Mouse (Mus musculus) cerebellum, adult 2 months (tissue): ENCODE data around the gene Slc25a19. TPM values are rescaled to one million over a fixed set of nuclear protein-coding genes. Genes with fewer than 3 reads are reported as not detected.

Experiments used
- DNase-seq, 2 experiments: peaks; one replicate each; pipeline ENCODE4 v3.0.0; 2021
- H3K27ac ChIP-seq: fragments of 200-500 bp; 2 replicates; pipeline ENCODE4 v1.5.1; 2012; ENCODE audit warnings: low read length, control low read depth, inconsistent platforms; ENCODE audit not compliant: insufficient read depth
- H3K27me3 ChIP-seq: fragments of 200-500 bp; 2 replicates; pipeline ENCODE4 v1.6.1; 2012; ENCODE audit warnings: inconsistent platforms, mild to moderate bottlenecking, low read length, moderate library complexity; ENCODE audit not compliant: control insufficient read depth, insufficient read depth
- H3K4me1 ChIP-seq: fragments of 200-500 bp; 2 replicates; pipeline ENCODE4 v1.6.1; 2011; ENCODE audit warnings: low read length; ENCODE audit not compliant: control insufficient read depth, insufficient read depth
- H3K4me3 ChIP-seq: fragments of 200-500 bp; replicated peaks from 2 replicates; pipeline ENCODE3; 2011; ENCODE audit warnings: mild to moderate bottlenecking, low read depth, low read length, control low read depth; ENCODE audit not compliant: insufficient read depth
- CTCF ChIP-seq: fragments of 200-500 bp; IDR thresholded peaks from 2 replicates; pipeline ENCODE4 v1.5.1; 2011; ENCODE audit warnings: low read depth, mild to moderate bottlenecking, control low read depth, low read length, moderate library complexity, borderline replicate concordance; ENCODE audit not compliant: insufficient read depth
- POLR2A ChIP-seq: fragments of 200-500 bp; IDR thresholded peaks from 2 replicates; pipeline ENCODE4 v1.6.1; 2011; ENCODE audit warnings: low read length, control low read depth, borderline replicate concordance; ENCODE audit not compliant: insufficient read depth
- WGBS: fragments of 180-500 bp; shearing (Covaris S2); methylation state at CpG from one replicate; pipeline ENCODE4 v1.1.7; 2018; 5-methylcytosine and 5-hydroxymethylcytosine counted together
- polyA plus RNA-seq: library from polyadenylated mRNA; depleted of rRNA; stranded (reverse); fragments of >200 nt; gene quantifications from 2 replicates; pipeline ENCODE4 v1.2.3, GENCODE M21; 2012; rRNA removed

The Slc25a19 gene
- polyA plus RNA-seq, 1 experiment = 115 TPM

DNA sequence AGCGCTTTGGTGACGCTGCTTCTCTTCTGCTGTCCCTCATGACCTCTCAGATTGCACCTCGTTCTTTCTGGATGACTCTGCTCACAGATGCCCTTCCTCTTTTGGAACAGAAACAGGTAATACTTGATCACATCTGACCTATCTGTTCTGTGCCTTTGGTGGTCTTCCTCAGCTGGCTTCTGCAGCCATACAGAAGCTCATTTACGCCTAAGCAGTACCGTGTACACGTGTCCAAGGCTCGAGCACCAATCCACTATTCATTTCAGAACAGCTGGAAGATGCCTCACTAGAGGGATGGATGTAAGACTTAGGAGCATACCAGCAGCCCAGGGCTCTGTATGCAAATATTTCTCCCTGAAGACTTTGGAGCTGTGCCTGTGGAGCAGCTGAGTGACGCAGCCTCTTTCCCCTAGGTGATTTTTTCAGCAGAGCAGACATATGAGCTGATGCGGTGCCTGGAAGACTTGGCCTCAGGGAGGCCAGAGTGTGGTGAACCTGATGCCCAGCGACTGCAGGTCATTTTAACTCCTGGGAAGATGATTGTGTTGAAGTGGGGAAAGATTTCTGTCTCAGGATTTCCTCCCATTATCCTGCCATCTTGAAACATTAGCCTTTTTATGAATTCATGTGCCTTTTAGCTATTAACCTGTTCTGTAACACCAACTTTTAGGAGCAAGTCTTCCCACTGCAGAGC, 45.0 kb downstream of the Slc25a19 start:
- Histone ChIP-seq H3K27me3 (no peaks in the 10 kb centered on the region), H3K4me1 (no peaks in the 10 kb centered on the region), H3K4me3 (no peak overlapping the region), H3K27ac (no peak overlapping the region)
- TF ChIP-seq POLR2A = no peak
- TF ChIP-seq CTCF = no peak
- DNase-seq = no peak
- 65% methylated on average over 10 of the region's 10 CpGs for WGBS

DNA sequence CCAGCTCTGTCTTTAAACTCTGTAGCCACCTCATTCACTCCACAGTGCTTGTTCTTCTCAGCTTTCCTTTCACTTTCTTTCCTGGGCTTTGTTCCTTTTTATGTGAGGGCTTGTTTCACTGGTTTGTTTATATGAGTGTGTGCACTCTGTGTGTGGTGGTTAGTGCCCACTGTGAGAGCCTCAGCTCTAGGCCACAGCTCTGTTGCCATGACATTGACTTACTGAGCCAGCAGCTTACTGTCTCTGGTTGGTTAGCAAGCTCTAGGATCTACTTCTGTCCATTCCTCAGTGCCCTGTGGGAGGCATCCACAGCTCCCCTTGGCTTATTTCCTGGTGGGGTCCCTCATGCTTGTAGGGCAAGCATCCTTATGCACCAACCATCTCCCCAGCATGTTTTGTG, 49.0 kb downstream of the Slc25a19 start:
- H3K27ac ChIP-seq = no peak overlapping the region
- no peaks in the 10 kb centered on the region for H3K27me3 ChIP-seq
- no peaks in the 10 kb centered on the region for H3K4me1 ChIP-seq
- DNase-seq = no peak
- TF ChIP-seq CTCF (no peak), POLR2A (no peak)
- no peak overlapping the region for H3K4me3 ChIP-seq

DNA sequence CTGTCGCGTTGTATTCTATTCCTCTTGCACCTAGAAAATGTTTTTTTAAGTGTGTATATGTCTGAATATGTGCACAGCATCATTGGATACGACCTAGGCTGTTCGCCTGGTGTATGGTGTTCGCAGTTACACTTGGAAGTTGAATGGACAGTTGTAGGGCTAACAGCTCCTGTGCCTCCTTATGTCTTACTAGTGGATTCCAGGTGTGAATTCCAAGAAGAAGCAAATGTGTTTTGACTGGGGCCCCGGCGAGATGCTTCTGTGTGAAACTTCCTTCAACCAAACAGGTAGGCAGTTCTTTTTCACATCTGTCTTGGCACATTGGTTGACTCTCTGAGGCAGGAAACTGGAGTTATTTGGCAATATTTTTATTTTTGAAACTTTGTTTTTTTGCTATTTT, 63.1 kb downstream of the Slc25a19 start:
- no peak overlapping the region for H3K27ac ChIP-seq
- H3K4me3 ChIP-seq = peak overlapping the region; percentile 89
- DNase-seq = no peak
- no peaks in the 10 kb centered on the region for H3K4me1 ChIP-seq
- TF ChIP-seq POLR2A = no peak
- TF ChIP-seq CTCF = no peak
- no peaks in the 10 kb centered on the region for H3K27me3 ChIP-seq
- WGBS = 12% methylated on average over 7 of the region's 7 CpGs

Other genes starting within 250 kb of the Slc25a19 start
- 53.7 and 54.3 TPM in 2 replicates for gene Cdr2l, start 246.4 kb downstream of the Slc25a19 start, polyA plus RNA-seq
- gene Mrpl58, start 224.5 kb downstream of the Slc25a19 start, polyA plus RNA-seq = 157 and 164 TPM in 2 replicates
- gene Atp5h, start 208.3 kb downstream of the Slc25a19 start, polyA plus RNA-seq = 899 and 972 TPM in 2 replicates
- 93.6 and 98.0 TPM in 2 replicates for gene Kctd2, start 208.2 kb downstream of the Slc25a19 start, polyA plus RNA-seq
- gene Trim80, start 187.8 kb downstream of the Slc25a19 start, polyA plus RNA-seq = 0.15 and 0.25 TPM in 2 replicates
- gene Slc16a5, start 165.8 kb downstream of the Slc25a19 start, polyA plus RNA-seq = 0.08 and 0.25 TPM in 2 replicates
- gene Armc7, start 152.6 kb downstream of the Slc25a19 start, polyA plus RNA-seq = 7.3 and 8.5 TPM in 2 replicates
- 98.2 and 102 TPM in 2 replicates for gene Nt5c, start 136.4 kb downstream of the Slc25a19 start, polyA plus RNA-seq
- gene Jpt1, start 113.9 kb downstream of the Slc25a19 start, polyA plus RNA-seq = 75.1 and 77.2 TPM in 2 replicates
- gene Sumo2, start 92.0 kb downstream of the Slc25a19 start, polyA plus RNA-seq = 260 and 273 TPM in 2 replicates
- 93.2 and 104 TPM in 2 replicates for gene Nup85, start 63.9 kb downstream of the Slc25a19 start, polyA plus RNA-seq
- gene Mrps7, start 24.4 kb downstream of the Slc25a19 start, polyA plus RNA-seq = 55.9 and 57.5 TPM in 2 replicates
- 64.2 and 68.0 TPM in 2 replicates for gene Gga3, start 24.2 kb downstream of the Slc25a19 start, polyA plus RNA-seq
- 86.9 and 97.3 TPM in 2 replicates for gene Mif4gd, start 15.3 kb downstream of the Slc25a19 start, polyA plus RNA-seq
- 132 and 149 TPM in 2 replicates for gene Grb2, start 80.3 kb upstream of the Slc25a19 start, polyA plus RNA-seq
- gene Tmem94, start 137.1 kb upstream of the Slc25a19 start, polyA plus RNA-seq = 54.2 and 57.4 TPM in 2 replicates
- 16.5 and 17.1 TPM in 2 replicates for gene Caskin2, start 185.3 kb upstream of the Slc25a19 start, polyA plus RNA-seq
- 21.1 and 25.0 TPM in 2 replicates for gene Tsen54, start 186.4 kb upstream of the Slc25a19 start, polyA plus RNA-seq
- 1.8 and 2.5 TPM in 2 replicates for gene Llgl2, start 195.8 kb upstream of the Slc25a19 start, polyA plus RNA-seq
- 0.16 and 0.32 TPM in 2 replicates for gene Myo15b, start 230.1 kb upstream of the Slc25a19 start, polyA plus RNA-seq